Mouse (Mus musculus) heart, embryonic 10.5 days (tissue): ENCODE results near the gene Nmnat1. TPM values are rescaled to one million over a fixed set of nuclear protein-coding genes. Genes with fewer than 3 reads are reported as not detected.

Source experiments
- DNase-seq: peaks from one replicate; pipeline ENCODE4 v3.0.0-alpha.2; 2017; ENCODE audit warnings: low spot score
- H3K27ac ChIP-seq: fragments of 300-500 bp; sonication (generic); 2 replicates; pipeline ENCODE4 v1.5.1; 2016; ENCODE audit warnings: mild to moderate bottlenecking
- H3K27me3 ChIP-seq: fragments of 300-500 bp; sonication (generic); 2 replicates; pipeline ENCODE4 v1.6.1; 2016; ENCODE audit warnings: mild to moderate bottlenecking; ENCODE audit not compliant: poor library complexity, insufficient read depth, severe bottlenecking
- H3K36me3 ChIP-seq: fragments of 300-500 bp; sonication (generic); 2 replicates; pipeline ENCODE4 v1.6.1; 2016; ENCODE audit warnings: mild to moderate bottlenecking, moderate library complexity
- H3K4me1 ChIP-seq: fragments of 300-500 bp; sonication (generic); 2 replicates; pipeline ENCODE4 v1.6.1; 2016; ENCODE audit warnings: mild to moderate bottlenecking
- H3K4me3 ChIP-seq: fragments of 300-500 bp; sonication (generic); 2 replicates; pipeline ENCODE4 v1.5.1; 2016; ENCODE audit warnings: mild to moderate bottlenecking, moderate library complexity
- H3K9me3 ChIP-seq: fragments of 300-500 bp; sonication (generic); 2 replicates; pipeline ENCODE4 v1.6.1; 2016; ENCODE audit warnings: mild to moderate bottlenecking, moderate library complexity
- WGBS: fragments of 180-500 bp; shearing (Covaris S2); methylation state at CpG from one replicate; pipeline ENCODE4 v1.1.7; 2016; 5-methylcytosine and 5-hydroxymethylcytosine counted together
- polyA plus RNA-seq: library from polyadenylated mRNA; unstranded; fragments of >200 nt; fragmentation: Nextera tagmentation; extraction: Ambion mirVana; gene quantifications from 2 replicates; pipeline ENCODE4 v1.2.1, GENCODE M21; 2016

Gene Nmnat1
- polyA plus RNA-seq, 1 experiment from 2014 or later = 15.9 TPM

DNA sequence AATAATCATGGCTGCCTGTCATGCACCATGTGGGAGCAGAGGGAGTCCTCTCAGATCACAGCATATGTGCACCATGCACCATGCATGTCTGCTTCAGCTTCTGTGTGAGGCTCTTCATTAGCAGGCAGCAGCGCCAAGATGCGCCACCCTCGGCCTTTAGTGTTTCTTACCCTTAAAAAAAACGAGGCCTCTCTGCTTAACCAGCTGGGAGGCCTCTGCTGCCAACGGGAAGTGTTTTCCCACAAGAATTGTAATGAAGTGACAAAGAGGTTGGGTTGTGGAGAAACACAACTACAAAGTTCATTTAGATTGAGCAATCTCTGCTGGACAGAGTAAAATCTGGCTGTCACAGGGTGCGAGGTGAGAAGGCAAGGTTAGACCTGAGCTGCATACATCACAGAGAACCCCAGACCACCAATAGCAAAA, 26.2 kb upstream of the Nmnat1 start:
- WGBS = 63% methylated on average over 6 of the region's 6 CpGs
- DNase-seq = no peak
- 0 out of 2 replicates have a peak, but pooled peaks cover 4% of the 10 kb centered on the region for H3K4me1 ChIP-seq
- H3K27ac ChIP-seq = no peak overlapping the region
- no peak overlapping the region for H3K4me3 ChIP-seq
- no peaks in the 10 kb centered on the region for H3K9me3 ChIP-seq
- H3K27me3 ChIP-seq = no peaks in the 10 kb centered on the region
- no peaks in the 10 kb centered on the region for H3K36me3 ChIP-seq

DNA sequence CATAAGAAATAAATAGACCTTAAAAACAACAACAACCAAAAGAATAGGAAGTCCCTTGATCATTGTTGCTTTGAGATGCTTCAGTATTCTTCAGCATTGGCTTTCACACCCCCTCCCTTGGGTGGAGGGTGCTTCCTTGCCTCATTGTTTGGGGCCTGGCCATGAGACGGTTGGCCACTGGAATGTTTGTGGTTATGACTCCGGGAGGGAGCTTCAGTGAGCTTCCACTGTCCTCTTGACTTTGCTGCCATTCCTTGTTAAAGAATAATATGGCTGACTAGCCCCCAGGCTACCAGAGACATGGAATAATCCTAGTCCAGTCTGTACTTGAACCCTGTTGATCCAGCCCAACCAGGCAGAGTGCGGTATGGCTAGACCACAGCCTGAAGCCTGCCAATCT, 21.9 kb upstream of the Nmnat1 start:
- H3K27ac ChIP-seq = no peak overlapping the region
- no peak overlapping the region for H3K4me3 ChIP-seq
- peaks cover 10% of the 10 kb centered on the region for H3K36me3 ChIP-seq
- DNase-seq = no peak
- H3K9me3 ChIP-seq = no peaks in the 10 kb centered on the region
- 0 out of 2 replicates have a peak, but pooled peaks cover 4% of the 10 kb centered on the region for H3K4me1 ChIP-seq
- 82% methylated on average over 3 of the region's 3 CpGs for WGBS
- no peaks in the 10 kb centered on the region for H3K27me3 ChIP-seq

DNA sequence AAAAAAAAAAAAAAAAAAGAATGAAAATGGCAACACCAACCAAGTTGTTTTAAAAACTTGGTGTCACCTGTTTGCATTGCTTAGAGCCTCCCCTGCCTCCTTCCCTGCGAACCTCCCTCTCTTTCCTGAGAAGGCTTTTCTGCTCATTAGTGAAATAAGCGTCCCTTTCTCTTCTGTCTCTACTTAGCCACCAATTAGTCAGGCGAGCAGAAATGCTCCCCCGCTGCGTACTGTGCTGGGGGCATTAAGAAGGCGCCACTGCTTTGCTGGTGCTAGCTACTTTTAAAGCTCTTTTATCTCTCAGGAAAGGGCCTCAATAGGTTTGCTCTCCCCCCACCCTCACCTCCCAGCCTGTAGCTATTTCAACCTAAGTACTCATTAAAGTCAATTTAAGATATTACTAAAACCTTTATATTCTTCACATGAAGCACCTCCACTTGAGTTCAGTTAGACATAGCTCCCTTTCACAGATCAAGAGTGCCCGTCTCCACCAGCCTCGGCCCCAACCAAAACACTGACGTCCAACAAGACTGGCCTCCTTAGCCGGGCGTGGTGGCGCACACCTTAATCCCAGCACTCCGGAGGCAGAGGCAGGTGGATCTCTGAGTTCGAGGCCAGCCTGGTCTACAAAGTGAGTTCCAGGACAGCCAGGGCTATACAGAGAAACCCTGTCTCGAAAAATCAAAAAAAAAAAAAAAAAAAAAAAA, 20.4 kb upstream of the Nmnat1 start:
- DNase-seq = no peak

DNA sequence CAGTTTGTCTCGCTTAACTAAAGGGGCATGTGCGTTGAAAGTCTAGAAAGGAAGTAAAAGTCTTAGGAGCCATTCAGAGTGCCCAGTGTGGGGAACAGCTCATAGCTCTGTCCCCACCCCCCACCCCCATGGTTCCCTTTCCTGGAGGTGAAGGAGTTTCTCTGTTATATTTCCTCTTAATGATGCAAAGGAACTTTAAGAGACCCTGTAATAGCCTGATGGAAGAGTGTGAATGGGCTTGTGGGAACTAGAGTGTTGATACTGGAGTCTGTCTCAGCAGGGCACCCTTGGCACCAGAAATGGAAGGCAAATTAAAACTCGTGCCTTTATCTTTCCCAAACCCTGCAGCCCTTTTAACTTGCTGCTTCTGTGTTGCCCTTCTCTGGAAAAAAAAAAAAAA, 19.9 kb upstream of the Nmnat1 start:
- DNase-seq = no peak
- Histone ChIP-seq H3K4me3 (no peak overlapping the region), H3K36me3 (peaks cover 27% of the 10 kb centered on the region), H3K27me3 (no peaks in the 10 kb centered on the region), H3K9me3 (no peaks in the 10 kb centered on the region), H3K4me1 (no peaks in the 10 kb centered on the region), H3K27ac (no peak overlapping the region)
- 32% methylated on average over 3 of the region's 3 CpGs for WGBS

More for the DNA sequence above, 20.4 kb upstream of the Nmnat1 start:
- Histone ChIP-seq H3K4me1 (no peaks in the 10 kb centered on the region), H3K27me3 (no peaks in the 10 kb centered on the region), H3K4me3 (no peak overlapping the region), H3K36me3 (peaks cover 22% of the 10 kb centered on the region), H3K9me3 (no peaks in the 10 kb centered on the region), H3K27ac (no peak overlapping the region)
- WGBS = 63% methylated on average over 15 of the region's 15 CpGs

- Histone ChIP-seq H3K4me1 (no peaks in the 10 kb centered on the region), H3K27me3 (no peaks in the 10 kb centered on the region), H3K4me3 (no peak overlapping the region), H3K36me3 (peaks cover 32% of the 10 kb centered on the region), H3K9me3 (no peaks in the 10 kb centered on the region), H3K27ac (no peak overlapping the region)
- DNase-seq = no peak
- WGBS = 88% methylated on average over 5 of the region's 5 CpGs
These were observed 19.4 kb upstream of the Nmnat1 start for GRCm38 (mm10) chr4:149504363-149504762.

DNA sequence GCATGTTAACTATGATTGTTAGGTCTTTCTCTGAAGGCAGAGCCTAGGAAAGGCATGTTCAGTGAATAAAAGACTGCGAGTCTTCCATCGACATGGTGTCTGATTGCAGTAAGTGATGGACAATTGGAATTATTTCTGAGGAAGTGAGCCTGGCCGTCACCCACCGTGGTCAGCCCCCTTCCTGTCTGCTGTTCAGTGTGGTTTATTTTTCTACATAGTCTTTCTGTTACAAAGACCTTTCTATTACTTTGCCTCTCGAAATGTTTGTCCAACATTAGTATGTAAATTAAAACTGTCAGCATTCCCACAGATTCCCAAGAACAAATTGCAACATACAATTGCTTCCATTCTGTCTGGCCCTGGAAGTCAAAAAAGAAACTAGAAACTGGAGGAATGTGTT, 14.8 kb upstream of the Nmnat1 start:
- Histone ChIP-seq H3K27ac (no peak overlapping the region), H3K4me3 (no peak overlapping the region), H3K4me1 (no peaks in the 10 kb centered on the region), H3K27me3 (no peaks in the 10 kb centered on the region), H3K9me3 (no peaks in the 10 kb centered on the region), H3K36me3 (peaks cover 72% of the 10 kb centered on the region)
- WGBS = 88% methylated on average over 5 of the region's 5 CpGs
- no peak for DNase-seq

DNA sequence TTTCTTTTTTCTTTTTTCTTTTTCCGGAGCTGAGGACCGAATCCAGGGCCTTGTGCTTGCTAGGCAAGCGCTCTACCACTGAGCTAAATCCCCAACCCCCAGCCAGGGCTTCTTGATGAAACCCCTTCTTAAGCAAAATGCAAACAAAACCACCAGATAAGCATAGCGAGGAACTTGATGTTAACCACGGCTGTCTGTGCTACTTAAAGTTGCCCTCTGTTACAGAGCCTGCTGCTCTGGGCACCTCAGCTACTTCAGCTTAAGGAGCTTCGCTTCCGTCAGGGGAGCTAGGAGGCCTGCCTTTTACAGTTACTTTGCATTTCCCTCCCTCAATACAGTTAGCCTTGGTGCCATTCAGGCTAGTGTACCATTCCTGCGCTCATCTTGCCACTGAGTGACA, 13.9 kb upstream of the Nmnat1 start:
- 78% methylated on average over 8 of the region's 8 CpGs for WGBS
- Histone ChIP-seq H3K27ac (no peak overlapping the region), H3K4me1 (no peaks in the 10 kb centered on the region), H3K36me3 (peaks cover 81% of the 10 kb centered on the region), H3K27me3 (no peaks in the 10 kb centered on the region), H3K9me3 (no peaks in the 10 kb centered on the region), H3K4me3 (no peak overlapping the region)
- DNase-seq = no peak

- no peak overlapping the region for H3K27ac ChIP-seq
These were observed 11.6 kb upstream of the Nmnat1 start for GRCm38 (mm10) chr4:149496612-149497011.

DNA sequence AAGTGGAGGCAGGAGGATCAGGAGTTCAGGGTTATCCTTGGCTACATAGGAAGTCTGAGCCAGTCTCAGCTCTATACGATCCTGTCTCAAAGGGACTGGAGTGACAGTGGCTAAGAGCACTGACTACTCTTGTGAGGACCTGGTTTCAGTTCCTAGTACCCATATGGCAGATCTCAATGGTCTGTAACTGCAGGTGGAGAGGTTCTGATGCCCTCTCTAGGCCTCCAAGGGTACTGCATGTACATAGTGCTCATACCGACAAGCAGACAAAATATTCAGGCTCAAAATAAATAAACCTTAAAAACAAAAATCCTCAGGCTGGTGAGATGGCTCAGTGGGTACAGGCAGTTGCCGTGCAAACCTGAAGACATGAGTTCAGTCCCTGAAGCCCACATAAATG, 6.1 kb upstream of the Nmnat1 start:
- no peak for DNase-seq
- Histone ChIP-seq H3K9me3 (no peaks in the 10 kb centered on the region), H3K4me1 (0 out of 2 replicates have a peak, but pooled peaks cover 7% of the 10 kb centered on the region), H3K36me3 (peaks cover 87% of the 10 kb centered on the region), H3K27ac (no peak overlapping the region), H3K27me3 (no peaks in the 10 kb centered on the region), H3K4me3 (no peak overlapping the region)
- WGBS = 95% methylated on average over 3 of the region's 3 CpGs

More at GRCm38 (mm10) chr4:149496612-149497011, 11.6 kb upstream of the Nmnat1 start:
- no peak for DNase-seq
- Histone ChIP-seq H3K4me1 (no peaks in the 10 kb centered on the region), H3K27me3 (no peaks in the 10 kb centered on the region), H3K9me3 (no peaks in the 10 kb centered on the region), H3K4me3 (no peak overlapping the region), H3K36me3 (peaks cover 88% of the 10 kb centered on the region)
- WGBS = 61% methylated on average over 2 of the region's 2 CpGs

DNA sequence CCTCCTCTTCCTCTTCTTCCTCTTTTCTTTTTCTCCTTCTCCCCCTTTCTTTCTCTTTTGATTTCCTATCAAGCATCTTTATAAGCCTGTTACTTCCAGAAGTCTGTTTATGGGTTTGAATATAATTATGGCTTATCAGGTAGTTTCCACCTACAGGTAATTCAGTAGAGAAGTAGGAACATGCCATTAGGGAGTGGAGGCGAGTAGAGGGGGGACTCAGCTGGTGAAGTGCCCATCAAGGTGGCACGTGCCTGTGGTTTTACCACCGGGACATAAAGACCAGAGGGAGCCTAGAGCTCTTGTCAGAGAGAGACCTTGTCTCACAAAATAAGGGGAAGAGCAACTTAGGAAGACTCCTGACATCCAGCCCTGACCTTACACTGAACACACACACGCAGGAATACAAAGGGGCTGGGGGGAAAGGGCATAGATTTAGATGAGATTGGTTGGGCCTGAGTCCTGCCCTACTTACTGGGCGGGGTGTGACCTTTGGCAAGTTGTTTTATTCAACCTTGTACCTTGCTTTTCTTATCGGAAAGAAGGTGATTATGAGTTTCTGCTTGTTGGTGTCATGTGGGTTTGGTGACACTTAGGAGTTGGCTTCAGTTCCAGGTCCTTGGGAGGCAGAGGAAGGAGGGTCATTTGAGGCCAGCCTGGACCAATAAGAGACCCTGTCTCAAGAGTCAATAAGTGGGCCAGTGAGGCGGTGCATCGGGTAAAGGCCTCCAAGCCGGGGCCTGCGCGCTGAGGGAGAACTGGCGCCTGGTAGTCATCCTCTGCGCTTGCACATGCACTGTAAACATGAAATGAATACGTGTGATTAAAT, 4.6 kb upstream of the Nmnat1 start:
- peaks cover 74% of the 10 kb centered on the region for H3K36me3 ChIP-seq
- peaks cover 12% of the 10 kb centered on the region; the same call in 1 of the 2 replicates for H3K4me1 ChIP-seq
- H3K9me3 ChIP-seq = no peaks in the 10 kb centered on the region
- no peak overlapping the region for H3K4me3 ChIP-seq
- 92% methylated on average over 14 of the region's 14 CpGs for WGBS
- H3K27ac ChIP-seq = no peak overlapping the region
- no peak for DNase-seq
- no peaks in the 10 kb centered on the region for H3K27me3 ChIP-seq

DNA sequence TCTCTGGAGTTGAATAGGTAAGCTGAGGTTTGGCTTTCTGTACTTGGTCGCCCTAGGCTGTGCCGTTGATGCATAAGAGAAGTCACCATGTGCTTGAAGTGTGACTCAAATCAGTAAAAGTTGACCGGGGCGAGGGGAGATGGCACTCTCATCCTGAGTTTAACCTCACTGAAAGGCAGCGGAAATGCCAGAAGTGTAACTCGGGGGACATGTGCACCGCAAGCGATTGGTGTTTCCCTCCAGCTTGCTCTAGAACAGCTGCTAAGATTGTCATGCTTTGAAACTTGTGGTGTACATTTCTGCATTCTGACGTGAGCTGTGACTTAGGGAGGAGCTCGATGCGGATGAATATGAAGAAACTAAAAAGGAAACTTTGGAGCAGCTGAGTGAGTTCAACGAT, 2.7 kb upstream of the Nmnat1 start:
- peaks cover 55% of the 10 kb centered on the region for H3K36me3 ChIP-seq
- no peak overlapping the region for H3K4me3 ChIP-seq
- peaks cover 21% of the 10 kb centered on the region; the same call in 1 of the 2 replicates for H3K4me1 ChIP-seq
- no peak for DNase-seq
- WGBS = 95% methylated on average over 12 of the region's 12 CpGs
- H3K27ac ChIP-seq = no peak overlapping the region
- H3K27me3 ChIP-seq = no peaks in the 10 kb centered on the region
- H3K9me3 ChIP-seq = no peaks in the 10 kb centered on the region

GRCm38 (mm10) chr4:149485825-149486206, 814 bp upstream of the Nmnat1 start:
- peaks cover 21% of the 10 kb centered on the region; the same call in 1 of the 2 replicates for H3K4me1 ChIP-seq
- 2% methylated on average over 10 of the region's 10 CpGs for WGBS
- DNase-seq = no peak

GRCm38 (mm10) chr4:149484566-149484965, 436 bp downstream of the Nmnat1 start:
- H3K27ac ChIP-seq = peak overlapping the region; percentile 95
- H3K9me3 ChIP-seq = no peaks in the 10 kb centered on the region
- peaks cover 21% of the 10 kb centered on the region; the same call in 1 of the 2 replicates for H3K4me1 ChIP-seq
- H3K4me3 ChIP-seq = peak overlapping the region; percentile 92
- no peaks in the 10 kb centered on the region for H3K27me3 ChIP-seq
- 49% methylated on average over 3 of the region's 3 CpGs for WGBS
- DNase-seq = no peak
- peaks cover 28% of the 10 kb centered on the region for H3K36me3 ChIP-seq

More at GRCm38 (mm10) chr4:149485825-149486206, 814 bp upstream of the Nmnat1 start:
- Histone ChIP-seq H3K27me3 (no peaks in the 10 kb centered on the region), H3K4me3 (peak overlapping the region; percentile 92), H3K9me3 (no peaks in the 10 kb centered on the region), H3K36me3 (peaks cover 38% of the 10 kb centered on the region), H3K27ac (peak overlapping the region; percentile 95)
